Mouse (Mus musculus) thymus, adult 2 months (tissue): ENCODE results near the gene Gigyf2.

Source experiments
- CTCF ChIP-seq: fragments of 200-500 bp; IDR thresholded peaks from 2 replicates; pipeline ENCODE4 v1.5.1; 2012; ENCODE audit warnings: mild to moderate bottlenecking, control low read depth, low read length, moderate library complexity, borderline replicate concordance; ENCODE audit not compliant: control insufficient read depth, poor library complexity, insufficient read depth; ENCODE audit errors: extremely low read depth
- POLR2A ChIP-seq: fragments of 200-500 bp; IDR thresholded peaks from 2 replicates; pipeline ENCODE4 v1.6.1; 2012; ENCODE audit warnings: mild to moderate bottlenecking, low read length, control low read depth, moderate library complexity; ENCODE audit not compliant: control insufficient read depth, poor library complexity, insufficient read depth; ENCODE audit errors: extremely low read depth

- no peak for TF ChIP-seq CTCF
- no peak for TF ChIP-seq POLR2A
Observed at GRCm38 (mm10) chr1:87294951-87295350, 31.8 kb upstream of the Gigyf2 start.
